Mouse (Mus musculus): ENCODE measurements around the gene Tmem263. TPM values are rescaled to one million over a fixed set of nuclear protein-coding genes. Genes with fewer than 3 reads are reported as not detected.

Tmem263 gene
- total RNA-seq, 2 experiments from 2014 or later: 27.8 to 30.1 TPM

- Histone ChIP-seq H3K27ac (no peak overlapping the region), H3K4me3 (no peak overlapping the region)
- no peak for DNase-seq (ENCODE audit: low spot score in 2 of 2)
- no peak for TF ChIP-seq CTCF (conservative IDR thresholded peaks at IDR 0.05)
Observed at GRCm38 (mm10) chr10:85146282-85146681, 43.9 kb downstream of the Tmem263 start.

- no peak for TF ChIP-seq CTCF (conservative IDR thresholded peaks at IDR 0.05)
- H3K27ac ChIP-seq: no peak overlapping the region
- DNase-seq (ENCODE audit: low spot score in 2 of 2): no peak
- no peak overlapping the region for H3K4me3 ChIP-seq
Observed at GRCm38 (mm10) chr10:85149226-85149625, 46.8 kb downstream of the Tmem263 start.

- peak; percentile 44 to 62 for DNase-seq (ENCODE audit: low spot score in 2 of 2)
- H3K27ac ChIP-seq: no peak overlapping the region
- H3K4me3 ChIP-seq: no peak overlapping the region
- peak; percentile 99; the same call in 1 of the 2 replicates for TF ChIP-seq CTCF (conservative IDR thresholded peaks at IDR 0.05)
Observed at GRCm38 (mm10) chr10:85154195-85154594, 51.8 kb downstream of the Tmem263 start.

- DNase-seq (ENCODE audit: low spot score in 2 of 2): no peak
- no peak for TF ChIP-seq CTCF (conservative IDR thresholded peaks at IDR 0.05)
- no peak overlapping the region for H3K27ac ChIP-seq
- no peak overlapping the region for H3K4me3 ChIP-seq
Observed at GRCm38 (mm10) chr10:85157451-85157850, 55.0 kb downstream of the Tmem263 start.

- TF ChIP-seq CTCF (conservative IDR thresholded peaks at IDR 0.05): no peak
Observed at GRCm38 (mm10) chr10:85159989-85160619, 57.7 kb downstream of the Tmem263 start.

GRCm38 (mm10) chr10:85161745-85162351 lies 59.4 kb downstream of the Tmem263 start:
- H3K27ac ChIP-seq: peak overlapping the region; percentile 57
- TF ChIP-seq CTCF (conservative IDR thresholded peaks at IDR 0.05): no peak
- peak in 1 of 2 experiments; percentile 56 for DNase-seq (ENCODE audit: low spot score in 2 of 2)
- no peak overlapping the region; the same call in 1 of the 2 replicates for H3K4me3 ChIP-seq

More at GRCm38 (mm10) chr10:85159989-85160619, 57.7 kb downstream of the Tmem263 start:
- DNase-seq (ENCODE audit: low spot score in 2 of 2): no peak
- Histone ChIP-seq H3K4me3 (no peak overlapping the region), H3K27ac (no peak overlapping the region)

- no peak overlapping the region for H3K27ac ChIP-seq
- no peak for DNase-seq (ENCODE audit: low spot score in 2 of 2)
- no peak for TF ChIP-seq CTCF (conservative IDR thresholded peaks at IDR 0.05)
- no peak overlapping the region for H3K4me3 ChIP-seq
Observed at GRCm38 (mm10) chr10:85164791-85165190, 62.4 kb downstream of the Tmem263 start.

GRCm38 (mm10) chr10:85165306-85165705 lies 62.9 kb downstream of the Tmem263 start:
- no peak for TF ChIP-seq CTCF (conservative IDR thresholded peaks at IDR 0.05)
- no peak for DNase-seq (ENCODE audit: low spot score in 2 of 2)
- H3K4me3 ChIP-seq: no peak overlapping the region
- H3K27ac ChIP-seq: no peak overlapping the region

Other genes with a start within 250 kb of the Tmem263 start
- gene Ric8b, start 185.0 kb upstream of the Tmem263 start, total RNA-seq (2021): 10 to 100 TPM; 40.9 to 42.2 TPM
- gene Fhl4, start 132 bp upstream of the Tmem263 start, total RNA-seq (2021): under 1 TPM; 0.87 to 0.98 TPM
- gene Mterf2, start 25.4 kb downstream of the Tmem263 start, total RNA-seq (2021): 10 to 100 TPM; 18.9 to 22.8 TPM
- 10 to 100 TPM; 12.7 to 12.9 TPM for gene Cry1, start 82.4 kb downstream of the Tmem263 start, total RNA-seq (2021)

Measured in layer of hippocampus, adult 2 months (tissue).